Mouse (Mus musculus) testis, postnatal 14 days (tissue): ENCODE data around the gene Eya2.
"Not testable (repeated sequence)": the region's sequence is repeated elsewhere in the genome, so short reads cannot be mapped to it uniquely, and the experiment has no call there.

Source experiments
- DNase-seq: peaks from one replicate; pipeline ENCODE4 v3.0.0; 2021; ENCODE audit warnings: low spot score

Gene Eya2

GRCm38 (mm10) chr2:165778927-165779326 is 184.1 kb downstream of the Eya2 start:
- peak; percentile 57 for DNase-seq

DNA sequence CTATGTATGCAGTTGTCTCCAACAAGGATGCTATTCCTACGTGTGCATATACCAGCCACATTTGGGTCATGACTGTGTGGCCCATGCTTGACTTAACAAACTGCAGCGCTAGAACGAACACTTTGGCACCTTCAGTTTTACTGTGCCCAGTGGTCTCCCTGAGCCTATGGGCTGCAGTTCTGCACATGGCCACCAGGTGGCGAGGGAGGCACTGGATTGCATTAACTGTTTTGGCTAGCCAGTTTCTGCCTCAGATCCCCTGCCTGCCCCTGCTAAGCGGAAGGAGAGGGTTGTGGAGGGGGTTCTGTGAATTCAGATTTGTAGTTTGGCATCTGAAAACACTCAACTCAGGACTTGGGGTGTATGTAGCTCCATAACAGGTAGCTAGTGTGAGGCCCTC is 187.5 kb downstream of the Eya2 start:
- peak; percentile 71 for DNase-seq

DNA sequence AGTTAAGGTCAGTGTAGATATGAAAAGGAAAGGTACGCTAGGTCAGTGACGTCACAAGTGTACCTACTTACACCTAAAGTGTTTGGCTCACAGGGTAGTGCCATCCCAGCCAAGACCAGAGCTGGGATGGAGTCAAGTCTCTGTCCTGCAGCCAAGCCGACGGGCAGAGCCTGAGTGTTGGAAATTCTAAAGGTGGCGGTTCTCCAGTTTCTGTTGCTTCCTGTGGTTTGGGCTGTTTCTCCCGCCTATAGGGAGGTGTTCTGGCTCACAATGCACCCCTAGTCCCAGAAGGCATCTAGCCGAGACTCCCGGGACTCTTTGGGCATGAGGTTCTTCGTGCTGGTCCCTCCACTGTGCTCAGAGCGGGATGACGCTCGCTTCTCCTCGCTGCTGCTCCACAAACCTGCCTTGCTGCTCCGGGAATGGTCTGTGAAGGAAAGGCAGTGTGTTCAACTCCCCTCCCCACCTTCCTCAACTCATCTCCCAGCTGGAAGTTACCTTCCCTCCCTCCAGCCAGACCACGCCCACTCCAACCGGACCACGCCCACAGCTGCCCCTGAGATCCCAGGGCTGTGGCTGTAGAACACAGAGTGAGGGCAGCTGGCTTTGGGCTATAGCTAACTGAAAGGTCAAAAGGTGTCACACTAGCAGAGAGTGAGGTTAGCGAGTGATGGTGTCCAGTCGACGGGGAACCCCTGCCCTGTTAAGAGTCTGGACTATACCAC is 190.6 kb downstream of the Eya2 start:
- DNase-seq = no peak

DNA sequence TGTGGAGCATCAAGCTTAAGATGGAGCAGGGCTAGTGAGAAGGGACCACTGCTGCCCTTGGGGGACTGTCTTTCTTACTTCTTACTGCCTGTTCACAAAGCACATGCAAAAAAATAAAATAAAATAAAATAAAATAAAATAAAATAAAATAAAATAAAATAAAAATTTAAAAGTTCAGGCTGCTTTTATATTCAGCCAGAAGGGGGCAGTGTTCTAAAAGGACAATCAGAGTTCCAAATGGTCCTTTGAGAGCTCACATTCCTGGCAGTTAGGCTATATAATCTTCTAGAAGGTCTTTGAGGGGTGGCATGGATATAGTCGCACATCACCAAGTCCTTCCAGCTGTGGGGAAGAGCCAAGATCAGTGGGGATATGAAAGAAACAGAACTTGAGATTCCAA is 191.6 kb downstream of the Eya2 start:
- DNase-seq = no peak

DNA sequence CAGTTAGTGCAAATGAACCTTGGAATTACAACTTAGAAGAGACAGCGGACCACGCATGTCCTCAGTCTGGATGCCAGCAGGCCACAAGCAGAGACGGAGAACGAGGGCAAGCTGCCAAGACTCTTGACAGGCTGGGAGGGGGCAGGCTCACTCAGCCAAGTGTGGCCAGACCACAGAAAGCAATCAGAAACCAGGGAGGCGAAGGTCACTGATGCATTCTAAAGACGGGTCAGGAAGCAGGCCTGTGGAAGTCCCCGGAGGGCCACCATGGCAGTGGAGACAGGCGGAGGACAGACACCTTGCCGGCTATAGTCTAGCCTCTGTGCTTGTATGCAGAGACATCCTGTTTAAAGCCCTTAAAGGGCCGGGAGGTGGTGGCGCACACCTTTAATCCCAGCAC is 193.2 kb downstream of the Eya2 start:
- DNase-seq = peak; percentile 55

GRCm38 (mm10) chr2:165788796-165789195 is 194.0 kb downstream of the Eya2 start:
- DNase-seq = no peak

- no peak for DNase-seq
Observed at GRCm38 (mm10) chr2:165789667-165790066, 194.8 kb downstream of the Eya2 start.

GRCm38 (mm10) chr2:165791026-165791425 is 196.2 kb downstream of the Eya2 start:
- DNase-seq = no peak

GRCm38 (mm10) chr2:165791657-165792056 is 196.8 kb downstream of the Eya2 start:
- no peak for DNase-seq

GRCm38 (mm10) chr2:165792431-165793282 is 197.8 kb downstream of the Eya2 start:
- DNase-seq = no peak

- no peak for DNase-seq
Observed at GRCm38 (mm10) chr2:165793283-165793638, 198.4 kb downstream of the Eya2 start.

GRCm38 (mm10) chr2:165797876-165798275 is 203.0 kb downstream of the Eya2 start:
- DNase-seq = no peak

- DNase-seq = not testable (repeated sequence)
Observed at GRCm38 (mm10) chr2:165800174-165800573, 205.3 kb downstream of the Eya2 start.

DNA sequence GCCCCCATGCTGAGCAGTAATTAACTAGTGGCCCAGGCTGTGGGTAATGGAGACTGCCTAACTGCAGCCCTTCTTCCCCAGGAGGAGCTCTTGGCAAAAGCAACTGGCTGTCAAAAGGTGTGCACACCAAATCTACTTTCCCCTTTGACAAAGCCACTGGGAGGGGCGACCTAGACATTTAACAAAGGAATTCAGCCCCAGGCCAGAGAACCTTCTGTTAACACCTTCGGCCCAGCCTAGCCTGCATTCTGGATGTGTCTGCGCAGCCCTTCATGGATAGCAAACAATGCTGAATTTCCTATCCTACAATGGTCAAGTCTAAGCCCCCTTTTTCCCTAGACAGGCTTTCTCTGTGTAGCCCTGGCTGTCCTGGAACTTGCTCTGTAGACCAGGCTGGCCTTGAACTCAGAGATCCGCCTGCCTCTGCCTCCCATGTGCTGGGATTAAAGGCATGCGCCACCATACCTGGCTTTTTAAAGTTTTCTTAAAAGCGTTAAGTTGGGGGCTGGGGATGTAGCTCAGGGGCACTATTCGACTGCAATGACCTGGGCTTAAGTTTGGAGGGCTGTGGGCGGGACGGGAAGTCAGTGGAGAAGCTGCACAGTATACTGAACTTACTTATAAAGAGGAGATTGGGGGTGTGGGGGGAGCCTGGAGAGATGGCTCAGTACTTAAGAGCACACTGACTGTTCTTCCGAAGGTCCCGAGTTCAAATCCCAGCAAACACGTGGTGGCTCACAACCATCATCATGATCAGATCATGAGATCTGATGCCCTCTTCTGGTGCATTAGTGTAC is 213.5 kb downstream of the Eya2 start:
- DNase-seq = no peak

DNA sequence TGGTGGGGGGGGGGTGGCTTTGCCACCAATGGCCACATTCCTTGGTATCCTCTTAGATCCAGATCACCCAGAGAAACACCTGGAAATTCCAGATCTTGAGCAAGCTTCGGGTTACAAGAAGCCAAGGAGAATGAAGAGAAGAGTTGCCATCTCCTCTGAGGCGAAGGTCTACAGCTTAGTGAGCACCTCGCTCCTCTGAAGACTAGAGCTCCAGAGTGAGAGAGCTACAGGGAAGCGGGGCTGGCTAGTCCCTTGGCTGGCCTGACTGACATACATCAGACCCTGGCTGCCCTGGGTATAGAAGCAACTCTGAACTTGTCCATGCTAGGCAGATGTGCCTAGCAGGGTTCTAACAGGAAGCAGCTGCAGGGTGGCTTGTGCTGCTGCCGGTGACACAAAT is 214.3 kb downstream of the Eya2 start:
- DNase-seq = no peak

- no peak for DNase-seq
Observed at GRCm38 (mm10) chr2:165809901-165810477, 215.2 kb downstream of the Eya2 start.

- DNase-seq = no peak
Observed at GRCm38 (mm10) chr2:165811536-165811935, 216.7 kb downstream of the Eya2 start.

- DNase-seq = no peak
Observed at GRCm38 (mm10) chr2:165812889-165813288, 218.1 kb downstream of the Eya2 start.

DNA sequence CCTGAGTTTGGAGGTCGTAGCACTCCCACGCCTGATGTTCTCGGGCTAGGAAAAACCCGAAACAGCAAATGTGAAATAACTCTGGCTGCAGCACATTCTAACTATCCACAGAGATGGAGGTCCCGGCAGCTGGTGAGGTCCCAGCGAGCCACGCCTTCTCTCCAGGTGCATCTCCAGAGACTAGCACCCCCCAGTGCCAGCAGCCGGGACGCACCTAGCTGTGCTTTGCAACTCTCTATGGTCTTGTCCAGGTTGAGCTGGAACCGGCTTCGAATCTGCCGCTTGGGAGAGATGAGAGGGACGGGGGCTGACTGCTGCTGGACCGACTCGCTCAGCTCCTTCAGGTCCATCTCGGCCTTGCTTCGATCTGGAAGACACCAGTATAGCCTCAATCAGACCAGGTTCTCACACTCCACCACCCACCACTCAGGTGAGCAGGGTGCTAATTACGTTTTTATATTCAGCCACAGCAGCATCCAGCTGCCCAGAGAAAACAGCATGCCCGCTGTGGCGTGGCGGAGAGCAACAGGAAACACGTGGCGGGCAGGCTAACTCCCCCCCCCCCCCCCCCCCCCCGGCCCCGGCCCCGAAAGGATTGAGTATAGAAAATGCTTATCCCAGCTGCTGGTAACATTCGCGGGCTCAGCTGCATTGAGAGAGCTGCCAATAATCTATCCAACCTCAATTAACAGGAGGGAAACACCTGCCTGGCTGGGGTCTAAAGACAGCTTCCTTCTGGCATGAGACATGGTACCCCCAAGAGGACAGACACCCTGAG is 220.5 kb downstream of the Eya2 start:
- no peak for DNase-seq

- no peak for DNase-seq
Observed at GRCm38 (mm10) chr2:165817437-165817836, 222.6 kb downstream of the Eya2 start.

GRCm38 (mm10) chr2:165818570-165818969 is 223.7 kb downstream of the Eya2 start:
- DNase-seq = no peak
